Mouse (Mus musculus): ENCODE results near the gene Tmem63c. TPM values are rescaled to one million over a fixed set of nuclear protein-coding genes. Genes with fewer than 3 reads are reported as not detected.

Gene Tmem63c
- total and polyA plus RNA-seq, 2 experiments from 2014 or later: 8.5 to 21.8 TPM

DNA sequence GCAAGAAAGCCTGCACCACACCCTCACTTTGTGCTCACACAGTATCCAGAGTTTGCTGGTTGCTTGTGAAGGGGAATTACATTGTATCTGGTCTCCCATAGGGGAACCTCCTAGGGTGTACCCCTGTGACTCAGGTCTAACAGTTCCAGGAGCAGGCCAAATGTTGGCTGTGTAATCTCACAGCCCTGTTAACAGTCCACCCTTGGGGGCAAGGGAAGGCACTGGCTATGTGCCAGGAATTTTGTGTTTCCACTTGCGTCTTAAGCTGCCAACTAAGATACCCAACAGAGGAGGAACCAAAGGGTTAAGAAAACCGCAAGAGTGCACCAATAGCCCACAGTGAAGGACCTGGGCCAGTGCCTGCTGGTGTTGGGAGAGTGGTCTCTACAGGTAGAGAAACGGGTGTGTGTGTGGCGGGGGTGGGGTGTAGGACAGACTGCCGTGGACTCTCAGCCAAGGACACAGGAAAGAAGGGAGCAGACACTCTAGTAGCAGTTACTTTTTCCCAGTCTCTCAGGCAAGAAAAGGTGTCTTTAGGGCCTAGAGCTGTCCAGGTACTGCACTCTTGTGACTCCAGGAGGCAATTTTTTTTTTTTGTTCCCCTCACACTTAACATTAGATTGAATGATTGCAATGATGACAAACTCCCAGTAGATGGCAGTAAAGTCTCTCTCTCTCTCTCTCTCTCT lies 20.8 kb upstream of the Tmem63c start:
- no peak overlapping the region for H3K27ac ChIP-seq (ENCODE audit: low read depth, low read length)
- DNase-seq (peak; percentile 80), ATAC-seq (peak; percentile 25; the same call in 1 of the 2 replicates)
- no peaks in the 10 kb centered on the region for H3K4me1 ChIP-seq (ENCODE audit: insufficient read depth)
- H3K4me3 ChIP-seq (ENCODE audit: low read depth, low read length): no peak overlapping the region
- WGBS: 48% methylated on average over 5 of the region's 5 CpGs
- no peak overlapping the region for H3K9ac ChIP-seq
- no peaks in the 10 kb centered on the region for H3K27me3 ChIP-seq (ENCODE audit: insufficient read depth, low read length)
- TF ChIP-seq CTCF (IDR thresholded peaks at IDR 0.05; ENCODE audit: low read depth): peak; percentile 76
- H3K36me3 ChIP-seq (ENCODE audit: insufficient read depth): no peaks in the 10 kb centered on the region
- no peak overlapping the region for H3K4me2 ChIP-seq (ENCODE audit: low read depth)
- H3K9me3 ChIP-seq (ENCODE audit: low read length): no peaks in the 10 kb centered on the region

DNA sequence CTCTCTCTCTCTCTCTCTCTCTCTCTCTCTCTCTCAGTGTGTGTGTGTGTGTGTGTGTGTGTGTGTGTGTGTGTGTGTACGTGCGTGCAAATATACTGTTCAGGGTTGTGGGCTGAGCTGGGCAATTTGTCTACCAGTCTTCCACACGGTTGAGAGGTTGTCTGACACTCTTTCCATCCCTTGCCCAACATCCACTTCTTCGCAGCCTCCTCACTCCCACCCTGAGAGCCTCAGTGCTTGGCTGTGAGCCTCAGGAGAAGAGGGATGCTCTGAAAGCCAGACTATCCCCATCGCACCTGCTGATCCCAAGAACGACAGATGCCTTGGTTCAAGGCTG lies 20.3 kb upstream of the Tmem63c start:
- Histone ChIP-seq H3K36me3 (ENCODE audit: insufficient read depth) (no peaks in the 10 kb centered on the region), H3K9me3 (ENCODE audit: low read length) (no peaks in the 10 kb centered on the region), H3K9ac (no peak overlapping the region), H3K27me3 (ENCODE audit: insufficient read depth, low read length) (no peaks in the 10 kb centered on the region), H3K4me2 (ENCODE audit: low read depth) (no peak overlapping the region), H3K4me1 (ENCODE audit: insufficient read depth) (no peaks in the 10 kb centered on the region), H3K4me3 (ENCODE audit: low read depth, low read length) (no peak overlapping the region), H3K27ac (ENCODE audit: low read depth, low read length) (no peak overlapping the region)
- 31% methylated on average over 6 of the region's 6 CpGs for WGBS
- ATAC-seq (peak; percentile 50), DNase-seq (no peak)
- TF ChIP-seq CTCF (IDR thresholded peaks at IDR 0.05; ENCODE audit: low read depth): no peak

DNA sequence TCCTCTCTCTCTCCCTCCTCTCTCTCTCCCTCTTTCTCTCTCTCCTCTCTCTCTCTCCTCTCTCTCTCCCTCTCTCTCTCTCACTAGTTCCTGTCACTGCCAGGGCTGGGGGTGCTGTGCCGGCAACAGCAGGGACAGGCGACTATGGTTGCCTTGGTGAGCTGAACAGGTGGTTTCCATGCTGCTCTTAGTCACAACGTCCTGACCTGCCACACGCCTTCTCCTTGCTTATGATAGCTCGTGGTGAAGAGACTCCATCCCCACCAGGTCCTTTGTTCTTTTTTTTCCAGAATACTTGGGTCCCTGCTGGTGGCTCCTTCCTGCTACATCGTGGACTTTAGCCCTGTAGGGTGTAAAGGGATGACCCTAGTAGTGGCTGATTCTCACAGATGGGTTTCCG lies 18.9 kb upstream of the Tmem63c start:
- Histone ChIP-seq H3K4me2 (ENCODE audit: low read depth) (no peak overlapping the region), H3K27ac (ENCODE audit: low read depth, low read length) (no peak overlapping the region), H3K9me3 (ENCODE audit: low read length) (no peaks in the 10 kb centered on the region), H3K4me1 (ENCODE audit: insufficient read depth) (no peaks in the 10 kb centered on the region), H3K9ac (no peak overlapping the region), H3K27me3 (ENCODE audit: insufficient read depth, low read length) (no peaks in the 10 kb centered on the region), H3K36me3 (ENCODE audit: insufficient read depth) (no peaks in the 10 kb centered on the region), H3K4me3 (ENCODE audit: low read depth, low read length) (no peak overlapping the region)
- whole genome bisulfite sequencing: 56% methylated on average over 7 of the region's 7 CpGs
- ATAC-seq: peak; percentile 55
- DNase-seq: no peak
- TF ChIP-seq CTCF (IDR thresholded peaks at IDR 0.05; ENCODE audit: low read depth): no peak

DNA sequence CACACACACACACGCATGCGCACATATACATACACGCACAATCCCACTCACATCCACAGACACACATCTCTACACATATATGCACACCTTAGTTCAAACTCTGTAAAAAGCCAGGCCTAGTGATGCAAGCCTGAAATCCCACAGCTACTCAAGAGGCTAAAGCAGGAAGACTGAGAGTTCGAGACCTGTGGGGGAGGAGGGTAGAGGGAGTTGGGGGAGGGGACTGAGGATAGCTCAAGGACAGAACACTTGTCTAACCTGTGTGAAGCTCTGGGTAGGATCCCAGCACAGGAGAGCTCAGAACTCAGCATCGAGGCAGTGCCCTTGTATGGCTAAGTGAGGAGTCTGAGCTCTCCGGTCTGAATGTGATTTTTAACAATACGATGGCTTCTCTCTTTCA lies 18.3 kb upstream of the Tmem63c start:
- no peaks in the 10 kb centered on the region for H3K36me3 ChIP-seq (ENCODE audit: insufficient read depth)
- no peaks in the 10 kb centered on the region for H3K4me1 ChIP-seq (ENCODE audit: insufficient read depth)
- no peak overlapping the region for H3K4me3 ChIP-seq (ENCODE audit: low read depth, low read length)
- ATAC-seq (no peak), DNase-seq (no peak)
- no peak for TF ChIP-seq CTCF (IDR thresholded peaks at IDR 0.05; ENCODE audit: low read depth)
- no peak overlapping the region for H3K27ac ChIP-seq (ENCODE audit: low read depth, low read length)
- no peaks in the 10 kb centered on the region for H3K9me3 ChIP-seq (ENCODE audit: low read length)
- no peak overlapping the region for H3K9ac ChIP-seq
- H3K4me2 ChIP-seq (ENCODE audit: low read depth): no peak overlapping the region
- no peaks in the 10 kb centered on the region for H3K27me3 ChIP-seq (ENCODE audit: insufficient read depth, low read length)
- WGBS: 76% methylated on average over 7 of the region's 7 CpGs

DNA sequence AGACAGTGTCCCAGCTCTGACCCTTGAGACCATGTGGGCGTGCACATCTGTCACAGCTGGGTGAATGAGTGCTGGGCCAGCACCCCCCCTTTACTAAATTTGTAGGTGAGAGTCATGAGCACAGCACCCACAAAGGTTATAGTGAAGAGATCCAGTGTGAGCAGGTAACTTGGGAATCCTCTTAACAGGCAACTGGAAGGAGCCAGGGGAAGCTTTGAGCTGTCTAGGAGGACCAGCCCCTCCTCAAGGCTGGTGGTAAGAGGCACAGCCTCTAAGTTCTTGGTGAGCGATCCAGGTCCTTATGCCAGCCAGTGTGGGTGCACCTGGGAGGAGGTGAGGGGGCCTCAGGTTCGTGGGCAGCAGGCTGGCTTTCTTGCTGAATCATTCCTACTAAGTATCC lies 17.5 kb upstream of the Tmem63c start:
- ATAC-seq (no peak), DNase-seq (no peak)
- H3K9me3 ChIP-seq (ENCODE audit: low read length): no peaks in the 10 kb centered on the region
- H3K4me1 ChIP-seq (ENCODE audit: insufficient read depth): no peaks in the 10 kb centered on the region
- H3K36me3 ChIP-seq (ENCODE audit: insufficient read depth): no peaks in the 10 kb centered on the region
- H3K4me3 ChIP-seq (ENCODE audit: low read depth, low read length): no peak overlapping the region
- H3K27me3 ChIP-seq (ENCODE audit: insufficient read depth, low read length): no peaks in the 10 kb centered on the region
- no peak for TF ChIP-seq CTCF (IDR thresholded peaks at IDR 0.05; ENCODE audit: low read depth)
- no peak overlapping the region for H3K4me2 ChIP-seq (ENCODE audit: low read depth)
- 54% methylated on average over 3 of the region's 3 CpGs for WGBS
- 0 out of 2 replicates have a peak overlapping the region, but pooled peaks have one; percentile 6 for H3K9ac ChIP-seq
- H3K27ac ChIP-seq (ENCODE audit: low read depth, low read length): no peak overlapping the region

DNA sequence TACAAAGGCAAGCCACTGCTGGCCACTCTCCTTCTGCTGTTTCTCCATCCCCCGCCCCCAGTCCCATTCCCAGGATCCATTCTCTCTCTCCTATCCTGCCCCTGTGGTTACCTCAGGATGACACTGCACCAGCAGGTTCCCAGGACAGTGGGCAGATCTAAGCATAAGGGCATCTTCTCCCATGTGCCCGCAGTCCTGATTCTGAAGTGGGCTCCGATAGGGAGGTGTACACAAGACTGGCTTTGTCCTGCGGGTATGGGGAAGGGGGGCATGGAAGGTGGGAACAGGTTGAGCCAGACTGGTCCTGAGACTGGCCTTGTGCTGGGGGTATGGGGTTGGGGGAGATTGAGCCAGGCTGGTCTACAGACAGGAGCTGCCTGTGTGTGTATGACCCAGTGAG lies 16.5 kb upstream of the Tmem63c start:
- Histone ChIP-seq H3K9ac (no peak overlapping the region), H3K4me1 (ENCODE audit: insufficient read depth) (no peaks in the 10 kb centered on the region), H3K27ac (ENCODE audit: low read depth, low read length) (no peak overlapping the region), H3K36me3 (ENCODE audit: insufficient read depth) (no peaks in the 10 kb centered on the region), H3K9me3 (ENCODE audit: low read length) (no peaks in the 10 kb centered on the region), H3K4me3 (ENCODE audit: low read depth, low read length) (no peak overlapping the region), H3K4me2 (ENCODE audit: low read depth) (no peak overlapping the region), H3K27me3 (ENCODE audit: insufficient read depth, low read length) (no peaks in the 10 kb centered on the region)
- ATAC-seq (no peak), DNase-seq (no peak)
- WGBS: 72% methylated on average over 4 of the region's 4 CpGs
- no peak for TF ChIP-seq CTCF (IDR thresholded peaks at IDR 0.05; ENCODE audit: low read depth)

DNA sequence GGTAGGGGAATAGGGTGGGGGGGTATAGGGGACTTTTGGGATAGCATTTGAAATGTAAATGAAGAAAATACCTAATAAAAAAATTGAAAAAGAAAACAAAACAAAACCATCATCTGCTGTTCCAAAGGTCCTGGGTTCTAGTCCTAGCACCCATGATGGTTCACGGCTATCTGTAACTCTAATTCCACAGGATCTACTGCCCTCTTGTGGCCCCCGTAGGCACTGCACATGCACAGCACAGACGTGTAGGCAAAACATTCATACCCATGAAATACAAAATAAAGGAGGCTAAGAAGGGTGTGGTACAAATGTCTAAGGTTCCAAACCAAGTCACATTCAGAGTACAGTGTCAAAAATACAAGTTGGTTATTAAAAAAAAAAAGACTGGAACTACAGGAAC lies 4.1 kb upstream of the Tmem63c start:
- no peak overlapping the region for H3K4me2 ChIP-seq (ENCODE audit: low read depth)
- no peak for DNase-seq
- no peaks in the 10 kb centered on the region for H3K4me1 ChIP-seq (ENCODE audit: insufficient read depth)
- no peaks in the 10 kb centered on the region for H3K27me3 ChIP-seq (ENCODE audit: insufficient read depth, low read length)
- no peak overlapping the region for H3K9ac ChIP-seq
- H3K4me3 ChIP-seq (ENCODE audit: low read depth, low read length): no peak overlapping the region
- no peak overlapping the region for H3K27ac ChIP-seq (ENCODE audit: low read depth, low read length)
- WGBS: 45% methylated on average over 3 of the region's 3 CpGs
- peak; percentile 48 for TF ChIP-seq CTCF (IDR thresholded peaks at IDR 0.05; ENCODE audit: low read depth)
- no peak for ATAC-seq
- H3K9me3 ChIP-seq (ENCODE audit: low read length): no peaks in the 10 kb centered on the region
- H3K36me3 ChIP-seq (ENCODE audit: insufficient read depth): no peaks in the 10 kb centered on the region
